Mouse (Mus musculus) kidney, adult 2 months (tissue): ENCODE data around the gene Jmjd1c. TPM values are rescaled to one million over a fixed set of nuclear protein-coding genes. Genes with fewer than 3 reads are reported as not detected.

Experiments
- DNase-seq: peaks from one replicate; pipeline ENCODE4 v3.0.0; 2021
- H3K27ac ChIP-seq: fragments of 200-500 bp; 2 replicates; pipeline ENCODE4 v1.5.1; 2012; ENCODE audit warnings: low read depth, low read length, control low read depth, inconsistent platforms; ENCODE audit not compliant: insufficient read depth
- H3K27me3 ChIP-seq: fragments of 200-500 bp; replicated peaks from 2 replicates; pipeline ENCODE4 v1.6.1; 2012; ENCODE audit warnings: mild to moderate bottlenecking, moderate library complexity, low read length, inconsistent platforms; ENCODE audit not compliant: control insufficient read depth, insufficient read depth
- H3K36me3 ChIP-seq: fragments of 200-500 bp; 2 replicates; pipeline ENCODE4 v1.6.1; 2012; ENCODE audit warnings: mild to moderate bottlenecking, moderate library complexity, low read length, inconsistent platforms; ENCODE audit not compliant: control insufficient read depth, insufficient read depth
- H3K4me1 ChIP-seq: fragments of 200-500 bp; 2 replicates; pipeline ENCODE4 v1.6.1; 2011; ENCODE audit warnings: low read length; ENCODE audit not compliant: control insufficient read depth, insufficient read depth
- H3K4me3 ChIP-seq: fragments of 200-500 bp; 2 replicates; pipeline ENCODE4 v1.5.1; 2011; ENCODE audit warnings: mild to moderate bottlenecking, low read depth, low read length, control low read depth; ENCODE audit not compliant: insufficient read depth
- CTCF ChIP-seq: fragments of 200-500 bp; conservative IDR thresholded peaks from 2 replicates; pipeline ENCODE4 v1.5.1; 2011; ENCODE audit warnings: low read depth, mild to moderate bottlenecking, control low read depth, low read length, moderate library complexity, mixed read lengths; ENCODE audit not compliant: insufficient read depth, insufficient read length
- POLR2A ChIP-seq: fragments of 200-500 bp; IDR thresholded peaks from one replicate; pipeline ENCODE4 v1.6.1; 2011; ENCODE audit warnings: low read depth, low read length, control low read depth
- WGBS: fragments of 180-500 bp; shearing (Covaris S2); methylation state at CpG from one replicate; pipeline ENCODE4 v1.1.7; 2018; 5-methylcytosine and 5-hydroxymethylcytosine counted together
- polyA plus RNA-seq: library from polyadenylated mRNA; depleted of rRNA; stranded (reverse); fragments of >200 nt; gene quantifications from 2 replicates; pipeline ENCODE4 v1.2.3, GENCODE M21; 2012

Gene Jmjd1c
- polyA plus RNA-seq, 1 experiment: 9.4 TPM

DNA sequence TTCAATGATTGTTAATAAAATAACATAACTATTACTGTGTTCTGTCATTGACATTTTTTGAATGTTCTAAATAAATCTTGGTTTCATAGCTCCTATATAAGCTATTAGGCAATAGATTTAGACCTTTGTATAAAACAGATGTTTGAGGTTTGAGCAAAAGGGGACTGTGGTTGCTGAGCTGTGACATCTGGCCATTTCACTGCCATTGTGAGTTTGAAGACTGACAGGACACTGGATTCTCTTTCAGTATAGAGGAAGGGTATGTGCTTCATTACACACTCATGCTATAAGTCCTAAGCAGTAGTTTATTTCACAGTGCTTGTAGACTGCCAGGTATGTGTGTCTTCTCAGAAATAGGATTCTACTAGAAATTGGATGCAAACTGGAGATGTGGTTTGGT is 105.8 kb downstream of the Jmjd1c start:
- H3K4me1 ChIP-seq: peaks cover 16% of the 10 kb centered on the region
- DNase-seq: no peak

GRCm38 (mm10) chr10:67202470-67202869 is 106.5 kb downstream of the Jmjd1c start:
- H3K36me3 ChIP-seq: no peaks in the 10 kb centered on the region
- DNase-seq: no peak
- TF ChIP-seq POLR2A (no peak), CTCF (no peak)

More for the DNA sequence above, 105.8 kb downstream of the Jmjd1c start:
- Histone ChIP-seq H3K27me3 (no peaks in the 10 kb centered on the region), H3K4me3 (no peak overlapping the region), H3K27ac (no peak overlapping the region), H3K36me3 (no peaks in the 10 kb centered on the region)
- no peak for TF ChIP-seq CTCF
- no peak for TF ChIP-seq POLR2A

DNA sequence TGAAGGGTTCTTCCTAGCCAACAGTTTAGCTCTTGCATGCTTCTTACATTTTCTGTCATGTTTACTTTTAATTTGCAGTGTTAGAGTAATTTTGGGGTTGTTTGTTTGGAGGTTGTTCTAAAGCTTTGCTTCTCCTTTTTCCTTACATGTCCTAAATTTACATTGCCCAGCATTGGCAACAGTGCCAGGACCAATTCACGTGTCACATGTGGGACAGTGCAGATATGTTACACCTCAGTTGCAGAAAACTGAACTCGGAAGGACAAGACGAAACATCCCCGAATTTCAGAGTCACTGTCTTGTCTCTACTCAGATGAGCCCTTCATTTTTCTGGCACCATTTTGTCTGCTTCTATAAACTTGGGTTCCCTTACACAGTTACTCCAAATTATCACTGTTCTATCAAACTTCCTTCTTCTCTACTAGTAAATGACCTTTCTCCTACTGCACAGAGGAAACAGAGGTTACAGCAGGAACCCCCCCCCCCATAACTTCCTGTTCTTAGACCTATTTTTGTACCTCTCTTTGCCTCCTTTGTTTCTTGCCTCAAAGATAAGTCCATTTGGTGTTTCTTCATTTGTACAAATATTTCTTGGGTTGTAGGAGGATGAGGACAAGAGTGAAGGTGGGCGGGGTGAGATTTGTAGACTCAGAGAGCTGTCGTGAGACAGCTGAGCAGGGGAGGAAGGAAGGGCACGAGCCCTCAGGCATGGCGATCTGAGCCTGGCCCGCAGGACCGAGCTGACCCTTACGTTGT is 108.9 kb downstream of the Jmjd1c start:
- DNase-seq: peak; percentile 59
- Histone ChIP-seq H3K27ac (peak overlapping the region; percentile 86), H3K4me3 (no peak overlapping the region), H3K4me1 (peaks cover 10% of the 10 kb centered on the region; the same call in 1 of the 2 replicates), H3K36me3 (no peaks in the 10 kb centered on the region), H3K27me3 (no peaks in the 10 kb centered on the region)
- TF ChIP-seq CTCF (no peak), POLR2A (no peak)
- WGBS: 71% methylated on average over 11 of the region's 11 CpGs

More at GRCm38 (mm10) chr10:67202470-67202869, 106.5 kb downstream of the Jmjd1c start:
- Histone ChIP-seq H3K27ac (no peak overlapping the region), H3K4me3 (no peak overlapping the region), H3K27me3 (no peaks in the 10 kb centered on the region), H3K4me1 (peaks cover 15% of the 10 kb centered on the region)
- WGBS: 87% methylated on average over 6 of the region's 6 CpGs

DNA sequence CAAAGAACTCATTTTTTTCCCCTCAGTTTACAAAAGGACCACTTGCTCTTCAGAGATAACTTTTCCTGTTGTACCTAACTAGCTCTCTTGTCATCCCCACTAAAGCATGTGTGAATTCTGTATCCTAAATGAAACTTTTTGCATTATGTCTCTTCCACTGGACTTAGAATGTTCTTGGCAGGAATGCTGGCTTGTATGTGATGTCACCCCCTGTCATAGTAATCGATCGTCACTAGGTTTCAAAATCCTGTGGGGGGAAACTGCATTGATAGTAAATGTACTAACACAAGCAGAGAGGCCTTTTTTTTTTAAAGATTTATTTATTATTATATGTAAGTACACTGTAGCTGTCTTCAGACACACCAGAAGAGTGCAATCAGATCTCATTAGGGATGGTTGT is 112.0 kb downstream of the Jmjd1c start:
- H3K4me1 ChIP-seq: peaks cover 12% of the 10 kb centered on the region; the same call in 1 of the 2 replicates
- no peak for DNase-seq
- H3K36me3 ChIP-seq: no peaks in the 10 kb centered on the region
- WGBS: 64% methylated on average over 2 of the region's 2 CpGs
- TF ChIP-seq POLR2A (no peak), CTCF (no peak)
- H3K4me3 ChIP-seq: no peak overlapping the region
- H3K27ac ChIP-seq: no peak overlapping the region
- no peaks in the 10 kb centered on the region for H3K27me3 ChIP-seq

DNA sequence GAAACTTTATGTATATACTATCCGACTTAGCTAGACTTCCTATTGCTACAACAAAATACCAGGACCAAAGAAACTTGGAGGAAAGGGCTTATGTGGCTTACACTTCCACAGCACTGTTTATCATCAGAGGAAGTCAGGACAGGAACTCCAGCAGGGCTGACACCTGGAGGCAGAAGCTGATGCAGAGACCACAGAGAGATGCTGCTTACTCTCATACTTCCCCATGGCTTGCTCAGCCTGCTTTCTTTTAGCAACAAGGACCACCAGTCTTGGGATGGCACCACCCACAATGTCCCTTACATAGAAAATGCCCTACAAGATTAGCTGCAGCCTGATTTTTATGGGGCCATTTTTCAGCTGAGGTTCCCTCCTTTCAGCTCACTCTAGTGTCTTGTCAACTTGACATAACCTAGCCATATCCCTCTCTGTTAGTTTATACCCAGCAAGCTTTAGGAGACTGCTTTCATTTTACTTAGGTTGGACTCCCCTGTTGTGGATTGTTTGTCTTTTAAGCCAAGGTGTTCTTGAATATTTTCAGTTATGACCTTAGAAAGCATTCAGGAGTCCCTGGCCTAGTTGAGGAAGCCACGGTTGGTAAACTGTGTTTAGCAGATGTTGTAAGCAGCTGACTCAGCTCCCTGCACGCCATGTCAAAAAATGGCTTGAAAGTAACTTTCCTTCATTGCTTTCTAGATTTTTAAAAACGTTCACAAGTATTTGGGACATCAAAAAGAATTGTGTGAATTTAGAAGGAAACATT is 114.2 kb downstream of the Jmjd1c start:
- Histone ChIP-seq H3K27ac (peak overlapping the region; percentile 26), H3K4me1 (peaks cover 10% of the 10 kb centered on the region; the same call in 1 of the 2 replicates), H3K4me3 (no peak overlapping the region), H3K36me3 (no peaks in the 10 kb centered on the region), H3K27me3 (no peaks in the 10 kb centered on the region)
- WGBS: 37% methylated on average over 4 of the region's 4 CpGs
- DNase-seq: no peak
- no peak for TF ChIP-seq POLR2A
- TF ChIP-seq CTCF: no peak

DNA sequence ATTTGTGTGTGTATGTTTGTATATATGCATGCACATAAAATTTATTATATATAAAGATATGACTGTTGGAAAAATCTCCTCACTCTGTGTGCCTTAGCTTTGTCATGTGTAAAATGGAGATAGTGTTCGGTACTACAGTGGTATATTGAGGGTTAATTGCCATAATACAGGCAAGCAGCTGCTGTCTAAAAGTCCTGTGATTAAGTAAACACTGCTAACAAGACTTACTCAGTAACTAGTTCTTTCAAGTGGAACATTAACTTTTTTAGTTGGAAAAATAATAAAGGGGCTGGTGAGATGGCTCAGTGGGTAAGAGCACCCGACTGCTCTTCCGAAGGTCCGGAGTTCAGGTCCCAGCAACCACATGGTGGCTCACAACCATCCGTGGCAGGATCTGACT is 116.1 kb downstream of the Jmjd1c start:
- no peaks in the 10 kb centered on the region for H3K27me3 ChIP-seq
- DNase-seq: peak; percentile 38
- H3K4me3 ChIP-seq: no peak overlapping the region
- 40% methylated on average over 5 of the region's 5 CpGs for WGBS
- TF ChIP-seq CTCF (0 out of 2 replicates have a peak, but pooled peaks have one; percentile 6), POLR2A (no peak)
- H3K4me1 ChIP-seq: peaks cover 10% of the 10 kb centered on the region; the same call in 1 of the 2 replicates
- no peak overlapping the region for H3K27ac ChIP-seq
- H3K36me3 ChIP-seq: no peaks in the 10 kb centered on the region; the same call in 1 of the 2 replicates

- Histone ChIP-seq H3K4me3 (no peak overlapping the region), H3K36me3 (peaks cover 2% of the 10 kb centered on the region), H3K27me3 (no peaks in the 10 kb centered on the region), H3K4me1 (peaks cover 7% of the 10 kb centered on the region; the same call in 1 of the 2 replicates), H3K27ac (no peak overlapping the region)
- 14% methylated on average over 1 of the region's 1 CpGs for WGBS
- TF ChIP-seq POLR2A (no peak), CTCF (no peak)
- no peak for DNase-seq
These were observed 117.8 kb downstream of the Jmjd1c start for GRCm38 (mm10) chr10:67213720-67214119.
